Mouse (Mus musculus): ENCODE data around the gene Sptb.

Gene Sptb

DNA sequence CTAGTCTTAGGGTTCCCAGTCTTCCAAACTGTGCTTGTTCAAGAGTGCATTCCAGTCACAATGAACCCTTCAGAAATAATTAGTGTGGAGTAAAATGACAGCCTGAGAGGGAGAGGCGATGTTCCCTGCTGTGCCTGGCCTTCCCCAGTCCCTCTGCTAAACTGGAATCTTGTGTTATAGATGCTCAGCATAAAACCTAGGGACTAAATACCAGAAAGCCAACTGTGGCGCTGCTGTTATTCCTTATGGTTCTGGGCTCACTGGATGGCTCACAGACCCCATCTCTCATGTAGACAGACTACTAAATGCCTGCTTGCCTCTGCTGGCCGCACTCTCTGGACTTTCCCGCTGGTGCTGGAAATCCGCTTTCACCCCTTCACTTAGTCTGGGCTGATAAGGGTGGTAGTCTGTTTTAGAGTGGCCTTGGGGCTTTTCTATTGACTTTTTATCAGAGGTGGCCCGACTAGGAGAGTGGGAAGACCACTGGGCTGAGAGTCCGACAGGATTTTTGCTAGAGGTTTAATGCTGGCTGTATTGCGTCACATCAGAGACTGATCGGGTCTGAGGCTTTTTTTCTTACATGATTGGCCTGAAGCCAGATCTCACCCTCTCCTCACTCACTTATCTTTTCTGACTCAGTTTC lies 175.6 kb downstream of the Sptb start:
- no peak for TF ChIP-seq GATA4 (IDR thresholded peaks at IDR 0.05; ENCODE audit: insufficient replicate concordance, low read length)

DNA sequence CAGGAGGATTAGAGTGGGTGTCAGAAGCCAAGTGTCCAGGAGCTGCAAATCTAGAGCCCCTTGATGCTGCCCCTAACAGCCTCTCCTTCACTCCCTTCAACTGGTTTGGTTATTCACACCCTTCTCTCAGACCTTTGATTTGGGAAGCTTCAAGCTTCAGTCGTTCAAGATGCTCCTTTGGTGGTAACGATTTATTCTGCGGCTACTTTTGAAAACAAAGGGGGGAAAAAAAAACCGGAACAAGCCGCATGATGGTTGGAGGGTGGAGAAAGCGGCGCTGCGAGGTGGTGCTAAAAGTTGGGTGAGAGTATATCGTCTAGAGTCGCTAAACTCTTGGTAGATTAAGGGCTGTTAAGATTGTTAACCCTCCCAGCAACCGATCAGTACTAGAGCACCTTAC lies 176.1 kb downstream of the Sptb start:
- TF ChIP-seq GATA4 (IDR thresholded peaks at IDR 0.05; ENCODE audit: insufficient replicate concordance, low read length): no peak

DNA sequence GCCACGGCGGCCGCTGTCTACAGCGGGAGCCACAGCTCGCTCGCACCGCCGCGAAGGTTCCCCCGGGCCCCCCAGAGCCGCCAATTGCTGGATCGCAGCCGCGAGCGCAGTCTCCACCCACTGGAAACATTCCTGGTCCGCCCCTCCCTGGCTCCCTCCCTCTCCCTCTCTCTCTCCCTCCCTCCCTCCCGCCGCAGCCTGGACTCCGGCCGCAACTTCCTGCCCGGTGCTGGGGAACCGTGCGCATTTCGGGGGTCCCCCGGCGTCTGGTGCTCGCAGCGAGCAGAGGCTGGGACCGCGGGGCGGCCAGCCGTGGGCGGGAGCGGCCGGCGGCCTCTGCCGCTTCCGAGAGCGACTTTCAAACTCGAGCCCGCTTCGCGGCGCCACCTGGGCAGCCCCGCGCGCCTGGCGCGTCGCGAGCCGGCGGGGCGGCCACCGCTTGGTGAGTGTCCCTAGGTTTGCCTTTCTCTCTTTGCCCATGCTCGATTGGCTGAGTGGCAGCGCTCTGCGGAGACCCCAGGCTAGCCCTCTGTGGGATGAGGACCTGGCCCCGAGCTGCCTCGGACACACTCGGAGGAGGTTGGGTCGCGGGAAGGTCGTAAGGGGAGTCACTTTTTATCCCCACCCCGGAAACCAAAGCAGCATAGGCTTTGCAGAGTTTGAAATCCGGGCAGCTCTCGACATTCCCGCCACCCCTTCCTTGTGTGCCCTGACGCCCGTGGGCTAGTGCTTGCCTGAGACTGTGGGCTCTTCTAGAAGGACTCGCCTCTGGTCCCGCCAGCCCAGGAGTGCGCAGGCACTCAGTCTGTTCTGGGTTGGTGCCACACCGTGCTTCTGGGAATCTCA lies 176.7 kb downstream of the Sptb start:
- TF ChIP-seq GATA4 (IDR thresholded peaks at IDR 0.05; ENCODE audit: insufficient replicate concordance, low read length): no peak

DNA sequence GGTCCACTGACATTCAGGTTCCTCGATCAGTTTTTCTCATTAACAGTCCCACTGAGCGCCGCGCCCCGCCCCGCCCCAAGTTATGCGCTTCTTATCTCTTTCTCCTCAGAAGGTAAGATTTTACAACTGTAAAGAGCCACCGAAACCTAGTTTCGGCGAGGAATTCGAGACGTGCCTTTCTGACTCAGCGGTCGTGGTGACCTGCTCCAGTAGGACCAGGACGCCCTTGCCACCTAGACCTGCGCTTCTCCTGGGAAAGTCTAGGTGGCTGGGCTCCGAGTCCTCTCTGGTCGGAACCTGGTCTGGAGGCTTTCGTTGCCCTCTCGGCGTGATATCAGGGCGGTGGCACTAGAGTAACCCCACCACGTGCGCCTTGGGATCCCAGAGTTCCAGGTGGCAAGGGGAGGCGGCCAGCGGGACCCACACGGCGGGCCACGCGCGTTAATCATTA lies 177.4 kb downstream of the Sptb start:
- no peak; the same call in 1 of the 2 replicates for TF ChIP-seq GATA4 (IDR thresholded peaks at IDR 0.05; ENCODE audit: insufficient replicate concordance, low read length)

DNA sequence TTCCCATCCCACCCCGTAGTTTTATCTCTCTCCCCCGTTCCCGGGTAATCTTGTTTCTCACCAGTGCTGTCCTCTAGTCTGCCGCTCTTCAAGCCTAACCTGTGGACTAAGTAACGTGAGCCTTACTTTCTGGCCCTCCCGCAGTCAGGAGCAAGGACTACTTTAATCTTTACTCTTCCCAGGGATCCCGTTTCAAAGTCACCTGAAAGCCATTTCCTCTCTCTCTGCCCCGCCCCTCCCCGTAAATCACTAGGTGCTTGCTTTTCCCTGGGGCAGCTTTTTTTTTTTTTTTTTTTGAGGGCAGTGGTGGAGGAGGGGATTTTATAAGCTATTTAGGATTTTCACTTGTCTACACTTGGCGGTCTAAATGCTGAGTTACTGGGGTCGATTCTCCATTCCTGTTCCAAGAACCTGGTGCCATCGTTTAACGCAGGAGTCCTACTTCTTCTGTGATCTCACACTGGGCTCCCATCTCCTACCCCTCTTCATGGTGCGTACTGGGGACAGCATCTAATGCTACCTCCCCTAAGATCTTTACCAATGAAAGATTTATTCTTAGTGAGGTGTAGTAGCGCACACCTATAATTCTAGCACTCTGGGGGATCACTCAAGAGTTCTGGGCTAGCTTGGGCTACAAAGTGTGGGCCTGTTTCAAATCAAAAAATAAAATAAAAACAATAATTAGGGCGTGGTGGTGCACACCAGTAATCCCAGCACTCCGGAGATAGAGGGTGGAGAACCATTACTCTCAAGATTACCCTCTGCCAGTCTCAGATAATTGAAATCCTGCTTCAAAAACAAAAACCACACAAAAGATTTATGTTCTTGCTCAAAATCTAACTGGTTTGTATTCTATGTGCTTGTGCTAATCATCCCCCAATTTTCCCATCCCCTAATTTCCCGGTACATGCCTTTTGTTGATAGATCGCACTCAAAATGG lies 178.1 kb downstream of the Sptb start:
- TF ChIP-seq GATA4 (IDR thresholded peaks at IDR 0.05; ENCODE audit: insufficient replicate concordance, low read length): no peak

DNA sequence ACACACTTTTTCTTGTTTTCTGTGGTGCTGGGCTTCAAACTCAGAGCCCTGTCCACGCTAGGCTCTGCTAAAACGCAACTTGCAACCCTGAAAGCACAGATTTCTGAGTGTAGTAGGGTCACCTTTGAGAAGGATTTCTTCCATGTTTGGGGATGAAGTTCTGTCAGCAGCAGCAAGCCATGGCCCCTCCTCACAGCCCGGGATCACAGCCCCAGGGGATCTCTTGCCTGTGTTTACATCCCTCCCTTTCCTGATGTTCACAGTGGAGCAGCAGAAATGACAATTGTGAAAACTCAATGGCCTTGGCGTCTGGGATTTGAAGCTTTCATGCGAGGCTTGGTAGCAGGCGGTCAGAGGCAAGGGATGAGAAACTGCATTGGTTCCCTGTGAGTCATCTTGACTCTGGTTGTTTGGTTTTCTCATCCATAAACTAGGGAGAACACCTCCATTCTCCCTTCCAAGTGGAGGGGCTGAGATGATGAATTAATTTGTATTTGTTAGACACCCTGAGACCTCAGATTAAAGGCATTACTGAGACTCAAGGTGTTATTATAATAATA lies 179.7 kb downstream of the Sptb start, which contains the start of gene Plekhg3:
Gene Plekhg3 (plus strand): TSS at position 312 of the 560 bp plus-strand sequence.
- no peak for TF ChIP-seq GATA4 (IDR thresholded peaks at IDR 0.05; ENCODE audit: insufficient replicate concordance, low read length)

All from liver, adult (tissue).